Mouse (Mus musculus): Measurements from ENCODE around the gene Emc1.
"Not testable (repeated sequence)": the region's sequence is repeated elsewhere in the genome, so short reads cannot be mapped to it uniquely, and the experiment has no call there.

Gene Emc1

GRCm38 (mm10) chr4:139357211-139357610, 4.8 kb downstream of the Emc1 start:
- no peak for DNase-seq (ENCODE audit: low read depth)

- DNase-seq (ENCODE audit: low read depth), result no peak
Measured at GRCm38 (mm10) chr4:139360761-139361548, 8.6 kb downstream of the Emc1 start.

- DNase-seq (ENCODE audit: low read depth), result no peak
Measured at GRCm38 (mm10) chr4:139367336-139367735, 14.9 kb downstream of the Emc1 start.

- no peak for DNase-seq (ENCODE audit: low read depth)
Measured at GRCm38 (mm10) chr4:139368038-139368437, 15.7 kb downstream of the Emc1 start.

- DNase-seq (ENCODE audit: low read depth), result no peak
Measured at GRCm38 (mm10) chr4:139373130-139373529, 20.7 kb downstream of the Emc1 start.

GRCm38 (mm10) chr4:139373531-139373930, 21.1 kb downstream of the Emc1 start:
- no peak for DNase-seq (ENCODE audit: low read depth)

GRCm38 (mm10) chr4:139379719-139380118, 27.3 kb downstream of the Emc1 start:
- DNase-seq (ENCODE audit: low read depth), result no peak

GRCm38 (mm10) chr4:139380207-139380748, 27.9 kb downstream of the Emc1 start:
- DNase-seq (ENCODE audit: low read depth), result peak; percentile 100

GRCm38 (mm10) chr4:139380775-139381451, 28.5 kb downstream of the Emc1 start:
- peak; percentile 62 for DNase-seq (ENCODE audit: low read depth)

GRCm38 (mm10) chr4:139381452-139381845, 29.1 kb downstream of the Emc1 start:
- DNase-seq (ENCODE audit: low read depth), result peak; percentile 51

- no peak for DNase-seq (ENCODE audit: low read depth)
Measured at GRCm38 (mm10) chr4:139382231-139382630, 29.8 kb downstream of the Emc1 start.

GRCm38 (mm10) chr4:139385841-139386240, 33.5 kb downstream of the Emc1 start:
- not testable (repeated sequence) for DNase-seq (ENCODE audit: low read depth)

GRCm38 (mm10) chr4:139386869-139387319, 34.5 kb downstream of the Emc1 start:
- peak; percentile 11 for DNase-seq (ENCODE audit: low read depth)

GRCm38 (mm10) chr4:139389557-139389956, 37.2 kb downstream of the Emc1 start:
- no peak for DNase-seq (ENCODE audit: low read depth)

- no peak for DNase-seq (ENCODE audit: low read depth)
Measured at GRCm38 (mm10) chr4:139395431-139395830, 43.0 kb downstream of the Emc1 start.

GRCm38 (mm10) chr4:139400487-139400886, 48.1 kb downstream of the Emc1 start:
- no peak for DNase-seq (ENCODE audit: low read depth)

- DNase-seq (ENCODE audit: low read depth), result no peak
Measured at GRCm38 (mm10) chr4:139403214-139403613, 50.8 kb downstream of the Emc1 start.

- DNase-seq (ENCODE audit: low read depth), result no peak
Measured at GRCm38 (mm10) chr4:139411351-139411750, 59.0 kb downstream of the Emc1 start.

- no peak for DNase-seq (ENCODE audit: low read depth)
Measured at GRCm38 (mm10) chr4:139417868-139418267, 65.5 kb downstream of the Emc1 start.

GRCm38 (mm10) chr4:139421621-139422020, 69.2 kb downstream of the Emc1 start:
- no peak for DNase-seq (ENCODE audit: low read depth)

GRCm38 (mm10) chr4:139422409-139422808, 70.0 kb downstream of the Emc1 start:
- no peak for DNase-seq (ENCODE audit: low read depth)

GRCm38 (mm10) chr4:139423270-139423669, 70.9 kb downstream of the Emc1 start:
- DNase-seq (ENCODE audit: low read depth), result no peak
